ENCODE assay signal across 27 mouse cellular contexts in the genomic region with DNA sequence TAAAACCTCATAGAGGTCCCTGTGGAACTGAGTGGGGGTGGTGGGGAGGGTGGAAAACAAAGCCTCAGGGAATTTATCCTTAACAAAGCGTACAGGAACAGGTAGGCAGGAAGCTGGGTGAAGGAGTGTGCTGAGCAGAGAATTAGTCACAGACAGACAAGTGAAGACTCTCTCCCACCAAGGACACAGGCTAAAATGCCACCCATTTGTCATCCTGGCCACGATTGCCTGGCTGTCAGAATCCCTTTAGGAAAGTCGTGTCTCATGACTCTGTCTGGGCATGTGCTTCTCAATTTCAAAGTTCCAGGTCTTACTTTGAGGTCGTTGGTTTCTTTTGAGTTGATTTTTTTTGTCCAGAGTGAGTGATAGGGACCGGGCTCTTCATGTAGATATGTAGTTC.
DNase-seq lines count a peak whose midpoint lies in the region; ATAC-seq and TF ChIP-seq lines count a peak whose summit lies in the region.
"Had no signal": no experiment of that assay in that cellular context is flagged by ENCODE, and none has a peak within 500 bp of the region (broad histone marks: within the 10 kb centered on the region; RNA-seq: fewer than 3 reads in every experiment).

No protein-coding gene starts in this region.

- H3K27me3 ChIP-seq in intestine, postnatal 0 days (replicated peaks; ENCODE audit: control insufficient read depth, insufficient read depth, low read length), result no peaks in the 10 kb centered on the region
- H3K27me3 ChIP-seq in kidney, embryonic 15.5 days, result 0 out of 2 replicates have a peak, but pooled peaks cover 3% of the 10 kb centered on the region
- H3K27me3 ChIP-seq: embryonic facial prominence, embryonic 13.5 days; forebrain, embryonic 12.5 days; forebrain, embryonic 15.5 days; heart, embryonic 15.5 days; hindbrain, embryonic 13.5 days; intestine, embryonic 15.5 days had no signal

- 62% methylated on average over 5 of the region's 5 CpGs for WGBS in intestine, postnatal 0 days
- 51% methylated on average over 5 of the region's 5 CpGs for WGBS in kidney, embryonic 15.5 days

- no peaks in the 10 kb centered on the region for H3K4me1 ChIP-seq in intestine, postnatal 0 days (replicated peaks; ENCODE audit: control insufficient read depth, insufficient read depth, low read length)
- H3K4me1 ChIP-seq in kidney, embryonic 15.5 days, result no peaks in the 10 kb centered on the region
- H3K4me1 ChIP-seq: embryonic facial prominence, embryonic 10.5 days; forebrain, embryonic 12.5 days; forebrain, embryonic 15.5 days; heart, embryonic 12.5 days; heart, embryonic 15.5 days; hindbrain, embryonic 10.5 days; hindbrain, embryonic 13.5 days; intestine, embryonic 15.5 days had no signal

- no peak overlapping the region for H3K27ac ChIP-seq in intestine, postnatal 0 days (ENCODE audit: low read depth, low read length)
- no peak overlapping the region for H3K27ac ChIP-seq in kidney, embryonic 15.5 days
- H3K27ac ChIP-seq: embryonic facial prominence, embryonic 10.5 days; embryonic facial prominence, embryonic 13.5 days; forebrain, embryonic 12.5 days; forebrain, embryonic 15.5 days; heart, embryonic 15.5 days; hindbrain, embryonic 10.5 days; hindbrain, embryonic 13.5 days; intestine, embryonic 15.5 days had no signal

- H3K36me3 ChIP-seq in intestine, postnatal 0 days (ENCODE audit: control insufficient read depth, insufficient read depth), result no peaks in the 10 kb centered on the region
- no peaks in the 10 kb centered on the region for H3K36me3 ChIP-seq in kidney, embryonic 15.5 days
- H3K36me3 ChIP-seq: embryonic facial prominence, embryonic 10.5 days; embryonic facial prominence, embryonic 13.5 days; forebrain, embryonic 12.5 days; forebrain, embryonic 15.5 days; heart, embryonic 12.5 days; heart, embryonic 15.5 days; hindbrain, embryonic 10.5 days; hindbrain, embryonic 13.5 days; intestine, embryonic 15.5 days had no signal

- H3K4me2 ChIP-seq in intestine, postnatal 0 days (replicated peaks; ENCODE audit: low read depth), result no peak overlapping the region
- H3K4me2 ChIP-seq in kidney, embryonic 15.5 days, result no peak overlapping the region
- H3K4me2 ChIP-seq: embryonic facial prominence, embryonic 13.5 days; forebrain, embryonic 12.5 days; forebrain, embryonic 15.5 days; heart, embryonic 12.5 days; heart, embryonic 15.5 days; hindbrain, embryonic 13.5 days; intestine, embryonic 15.5 days had no signal

- H3K9me3 ChIP-seq in intestine, postnatal 0 days (ENCODE audit: control insufficient read depth), result no peaks in the 10 kb centered on the region
- no peaks in the 10 kb centered on the region for H3K9me3 ChIP-seq in kidney, embryonic 15.5 days (replicated peaks)
- H3K9me3 ChIP-seq: embryonic facial prominence, embryonic 10.5 days; embryonic facial prominence, embryonic 13.5 days; forebrain, embryonic 12.5 days; forebrain, embryonic 15.5 days; heart, embryonic 12.5 days; heart, embryonic 15.5 days; hindbrain, embryonic 10.5 days; hindbrain, embryonic 13.5 days; intestine, embryonic 15.5 days had no signal

- H3K4me3 ChIP-seq in intestine, postnatal 0 days (ENCODE audit: low read depth, low read length), result no peak overlapping the region
- no peak overlapping the region for H3K4me3 ChIP-seq in kidney, embryonic 15.5 days (replicated peaks)
- H3K4me3 ChIP-seq: embryonic facial prominence, embryonic 10.5 days; embryonic facial prominence, embryonic 13.5 days; erythroblast, embryonic 14.5 days; forebrain, embryonic 12.5 days; forebrain, embryonic 15.5 days; heart, embryonic 12.5 days; heart, embryonic 15.5 days; hindbrain, embryonic 10.5 days; hindbrain, embryonic 13.5 days; intestine, embryonic 15.5 days had no signal

- peak; percentile 20 for DNase-seq in 3T3-L1 (ENCODE audit: low read depth, low spot score)
- DNase-seq in adrenal gland, adult 2 months, result peak; percentile 85
- peak; percentile 74 for DNase-seq in adrenal gland, postnatal 14 days
- DNase-seq in layer of hippocampus, postnatal 36 days, result no peak
- DNase-seq: cerebellum, adult 11-12 months; cerebellum, adult 8-10 months; cerebellum, postnatal 10 days; cerebellum, postnatal 36 days; embryo, embryonic 11 days; gastrocnemius, postnatal 25 days; heart, adult 18-20 months; heart, postnatal 10 days; heart, postnatal 36 days had no signal

- no peak overlapping the region for H3K9ac ChIP-seq in intestine, postnatal 0 days (ENCODE audit: low read depth, low read length)
- no peak overlapping the region for H3K9ac ChIP-seq in kidney, embryonic 15.5 days
- H3K9ac ChIP-seq: embryonic facial prominence, embryonic 13.5 days; forebrain, embryonic 12.5 days; forebrain, embryonic 15.5 days; heart, embryonic 12.5 days; heart, embryonic 15.5 days; hindbrain, embryonic 13.5 days; intestine, embryonic 15.5 days had no signal

- ATAC-seq in intestine, postnatal 0 days, result no peak
- ATAC-seq in kidney, embryonic 15.5 days (replicated peaks; ENCODE audit: low FRiP score), result no peak
- ATAC-seq: activated CD4-positive, CD25-positive, alpha-beta regulatory T cell, adult 4 months; forebrain, embryonic 15.5 days; hindbrain, embryonic 16.5 days; intestine, embryonic 15.5 days had no signal

- no peak for TF ChIP-seq CTCF in intestine, postnatal 0 days (IDR thresholded peaks at IDR 0.05; ENCODE audit: low read depth)

Comparison
In these comparisons a context has a peak if more than half of its experiments do, and no peak if none do; other contexts are left out.
1. DNase-seq: peak in 3T3-L1 (single experiment), adrenal gland, adult 2 months (single experiment) and adrenal gland, postnatal 14 days (single experiment); none in layer of hippocampus, postnatal 36 days (0 of 2).